Mouse (Mus musculus): ENCODE results near the gene Vasp.
A peak's percentile ranks its signal among the peaks of the same experiment; 100 is the strongest.

The Vasp gene

GRCm38 (mm10) chr7:19236411-19236810, 35.2 kb downstream of the Vasp start:
- no peak for DNase-seq (ENCODE audit: low spot score)

DNA sequence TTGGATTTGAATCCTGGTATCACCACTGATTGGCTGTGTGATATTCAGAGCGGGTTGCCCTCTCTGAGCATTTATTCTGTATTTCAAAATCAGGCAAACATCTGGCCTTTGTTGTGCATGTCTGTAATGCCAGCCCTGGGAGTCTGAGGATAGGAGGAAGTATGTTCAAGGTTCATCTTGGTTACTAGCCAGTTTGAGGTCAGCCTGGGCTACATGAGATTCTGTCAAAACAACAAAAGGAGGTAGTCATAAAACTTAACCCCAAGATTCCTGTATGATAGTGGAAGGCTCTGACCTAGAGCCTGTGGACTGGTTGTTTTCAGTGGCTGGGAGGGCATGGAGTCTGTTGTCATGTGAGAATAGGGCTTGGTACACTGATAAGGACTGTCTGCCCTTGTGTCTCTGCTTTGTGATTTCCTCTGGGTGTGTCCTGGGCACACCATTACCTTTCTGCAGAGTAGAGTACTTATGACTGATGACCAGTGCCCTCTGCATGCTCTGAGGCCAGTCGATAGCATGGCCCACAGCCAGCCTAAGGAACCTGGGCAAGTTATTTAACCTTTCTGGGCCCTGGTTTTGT, 36.4 kb downstream of the Vasp start:
- no peak for DNase-seq (ENCODE audit: low spot score)

- DNase-seq (ENCODE audit: low spot score): no peak
Measured at GRCm38 (mm10) chr7:19234652-19235051, 37.0 kb downstream of the Vasp start.

GRCm38 (mm10) chr7:19231849-19232248, 39.8 kb downstream of the Vasp start:
- DNase-seq (ENCODE audit: low spot score): no peak

GRCm38 (mm10) chr7:19230899-19231298, 40.7 kb downstream of the Vasp start:
- DNase-seq (ENCODE audit: low spot score): no peak

GRCm38 (mm10) chr7:19230041-19230580, 41.5 kb downstream of the Vasp start:
- DNase-seq (ENCODE audit: low spot score): no peak

- DNase-seq (ENCODE audit: low spot score): no peak
Measured at GRCm38 (mm10) chr7:19229404-19229803, 42.2 kb downstream of the Vasp start.

- no peak for DNase-seq (ENCODE audit: low spot score)
Measured at GRCm38 (mm10) chr7:19228793-19229148, 42.8 kb downstream of the Vasp start.

DNA sequence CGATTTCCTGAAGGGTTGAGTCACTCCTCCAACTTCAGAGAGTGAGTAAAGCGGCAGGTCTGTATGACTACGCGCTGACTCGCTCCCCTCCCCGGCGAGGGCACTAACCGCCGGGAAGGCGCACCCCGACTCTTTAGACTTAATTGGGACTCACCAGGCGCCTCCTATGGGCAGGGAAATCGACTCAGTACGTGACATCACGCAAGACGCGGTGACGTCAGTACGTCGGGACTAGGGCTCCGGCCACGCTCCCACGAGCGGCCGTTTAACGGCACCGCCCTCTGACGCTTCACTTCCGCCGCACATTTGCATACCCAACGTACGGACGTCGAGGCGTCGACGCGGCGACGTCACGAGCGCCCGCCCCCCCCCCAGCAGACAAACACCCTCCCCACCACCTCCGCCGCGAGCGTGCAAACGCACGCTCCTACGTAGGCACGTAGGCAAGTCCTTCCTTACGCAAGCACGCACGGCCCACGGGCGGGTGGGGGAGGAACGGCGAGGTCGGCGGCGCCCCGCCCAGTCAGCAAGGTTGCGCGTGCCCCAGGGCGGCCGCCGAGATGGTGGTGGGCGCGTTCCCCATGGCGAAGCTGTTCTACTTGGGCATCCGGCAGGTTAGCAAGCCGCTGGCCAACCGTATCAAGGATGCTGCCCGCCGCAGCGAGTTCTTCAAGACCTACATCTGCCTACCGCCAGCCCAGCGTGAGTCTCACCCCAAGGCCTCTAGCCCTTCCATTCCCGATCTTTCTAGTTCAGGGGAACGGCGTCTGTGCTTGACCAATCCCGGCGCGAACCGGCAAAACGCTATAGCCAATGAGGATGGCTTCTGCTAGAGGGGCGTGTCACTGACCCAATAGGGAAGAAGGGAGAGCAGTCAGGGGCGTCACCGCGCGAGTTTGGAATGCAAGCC, 43.5 kb downstream of the Vasp start, which contains the start of gene Opa3:
Opa3 (plus strand) TSS at position 452 of the 910 bp plus-strand sequence.
- DNase-seq (ENCODE audit: low spot score): peak; percentile 100

- peak; percentile 55 for DNase-seq (ENCODE audit: low spot score)
Measured at GRCm38 (mm10) chr7:19226817-19227797, 44.5 kb downstream of the Vasp start.

DNA sequence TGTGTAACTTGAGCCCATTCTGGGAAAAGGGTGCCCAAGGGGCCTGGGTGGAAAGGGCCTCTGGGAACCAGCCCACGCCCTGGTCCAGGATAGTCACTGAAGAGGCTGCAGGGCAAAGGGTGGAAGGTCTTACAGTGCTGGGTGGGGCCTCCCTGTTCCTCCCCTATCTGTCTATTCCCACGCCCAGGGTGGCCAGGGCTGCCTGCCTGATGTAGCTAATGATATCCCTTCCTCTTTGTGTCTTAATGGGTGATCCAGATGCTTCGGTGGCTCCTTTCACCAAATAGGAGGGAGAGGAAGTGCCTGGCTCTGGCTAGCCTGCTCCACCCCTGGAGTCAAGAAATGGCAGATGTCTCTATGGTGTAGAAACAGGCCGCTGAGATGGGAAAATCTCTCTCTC, 46.7 kb downstream of the Vasp start:
- DNase-seq (ENCODE audit: low spot score): no peak

- no peak for DNase-seq (ENCODE audit: low spot score)
Measured at GRCm38 (mm10) chr7:19222875-19223274, 48.7 kb downstream of the Vasp start.

DNA sequence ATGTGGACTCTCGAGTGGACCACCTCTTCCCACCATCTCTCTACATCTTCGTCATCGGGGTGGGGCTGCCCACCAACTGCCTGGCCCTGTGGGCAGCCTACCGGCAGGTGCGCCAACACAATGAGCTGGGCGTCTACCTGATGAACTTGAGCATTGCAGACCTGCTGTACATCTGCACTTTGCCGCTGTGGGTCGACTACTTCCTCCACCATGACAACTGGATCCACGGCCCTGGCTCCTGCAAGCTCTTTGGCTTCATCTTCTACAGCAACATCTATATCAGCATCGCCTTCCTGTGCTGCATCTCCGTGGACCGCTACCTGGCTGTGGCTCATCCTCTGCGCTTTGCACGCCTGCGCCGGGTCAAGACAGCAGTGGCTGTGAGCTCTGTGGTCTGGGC, 49.4 kb downstream of the Vasp start:
- no peak for DNase-seq (ENCODE audit: low spot score)

GRCm38 (mm10) chr7:19220061-19220460, 51.6 kb downstream of the Vasp start:
- no peak for DNase-seq (ENCODE audit: low spot score)

GRCm38 (mm10) chr7:19217944-19218343, 53.7 kb downstream of the Vasp start:
- no peak for DNase-seq (ENCODE audit: low spot score)

DNA sequence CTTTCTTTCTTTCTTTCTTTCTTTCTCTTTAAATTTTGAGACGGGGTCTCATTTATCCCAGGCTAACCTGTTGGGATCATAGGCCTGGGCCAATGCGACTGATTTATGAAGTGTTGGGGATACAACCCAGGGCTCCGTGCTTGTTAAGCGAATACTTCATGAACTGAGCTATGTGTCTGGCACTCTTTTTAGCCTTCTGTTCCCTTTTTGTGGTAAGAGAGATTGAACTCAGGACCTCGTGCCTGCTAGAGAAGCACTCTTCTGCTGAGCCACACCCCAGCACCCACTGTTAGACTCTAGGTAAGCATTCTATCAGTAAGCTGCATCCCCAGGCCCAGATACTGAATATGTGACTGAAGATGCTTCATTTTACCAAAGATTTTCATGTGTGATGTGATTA, 54.1 kb downstream of the Vasp start:
- DNase-seq (ENCODE audit: low spot score): no peak

- DNase-seq (ENCODE audit: low spot score): no peak
Measured at GRCm38 (mm10) chr7:19214940-19215339, 56.7 kb downstream of the Vasp start.

DNA sequence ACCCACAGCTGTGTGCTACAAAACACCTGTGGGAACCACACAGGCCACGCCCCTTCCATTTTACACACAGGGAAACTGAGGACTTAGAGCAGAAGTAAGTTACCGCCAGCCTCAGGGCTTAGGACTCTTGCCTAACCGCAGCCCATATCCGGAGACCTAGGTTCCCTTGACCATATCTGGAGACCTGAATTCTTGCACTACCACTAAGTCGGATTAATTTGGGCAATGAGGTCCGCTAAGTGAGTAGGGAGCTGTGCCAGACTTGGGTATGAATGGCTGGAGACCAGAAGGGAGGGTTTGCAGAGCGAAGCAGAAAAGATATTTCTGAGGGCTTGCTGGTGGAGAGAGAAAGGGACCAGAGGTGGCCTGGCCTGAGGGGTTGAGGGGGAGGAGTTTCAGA, 57.2 kb downstream of the Vasp start:
- DNase-seq (ENCODE audit: low spot score): no peak

DNA sequence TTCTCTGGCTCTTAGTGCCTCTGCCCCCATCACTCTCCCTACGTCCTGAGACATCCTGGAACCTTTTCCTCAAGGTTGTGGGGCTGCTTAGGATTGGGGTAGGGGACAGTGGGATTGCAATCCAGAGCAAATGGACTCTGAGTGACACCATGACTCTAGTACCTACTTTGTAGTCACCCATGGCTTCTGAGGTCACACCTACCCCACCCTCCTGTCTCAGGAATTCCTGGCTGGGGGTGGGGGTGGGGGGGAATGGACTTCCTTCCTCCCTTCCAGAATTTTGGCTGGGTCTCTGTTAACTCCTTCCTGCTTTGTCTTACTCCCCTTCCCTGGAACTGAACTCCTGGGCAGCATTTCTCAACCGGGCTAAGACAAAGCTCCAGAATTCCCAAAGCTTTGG, 58.2 kb downstream of the Vasp start:
- DNase-seq (ENCODE audit: low spot score): no peak

GRCm38 (mm10) chr7:19211996-19212755, 59.4 kb downstream of the Vasp start, which contains the start of gene Gpr4:
Gene Gpr4 (plus strand): TSS chr7:19212538.
- DNase-seq (ENCODE audit: low spot score): no peak

DNA sequence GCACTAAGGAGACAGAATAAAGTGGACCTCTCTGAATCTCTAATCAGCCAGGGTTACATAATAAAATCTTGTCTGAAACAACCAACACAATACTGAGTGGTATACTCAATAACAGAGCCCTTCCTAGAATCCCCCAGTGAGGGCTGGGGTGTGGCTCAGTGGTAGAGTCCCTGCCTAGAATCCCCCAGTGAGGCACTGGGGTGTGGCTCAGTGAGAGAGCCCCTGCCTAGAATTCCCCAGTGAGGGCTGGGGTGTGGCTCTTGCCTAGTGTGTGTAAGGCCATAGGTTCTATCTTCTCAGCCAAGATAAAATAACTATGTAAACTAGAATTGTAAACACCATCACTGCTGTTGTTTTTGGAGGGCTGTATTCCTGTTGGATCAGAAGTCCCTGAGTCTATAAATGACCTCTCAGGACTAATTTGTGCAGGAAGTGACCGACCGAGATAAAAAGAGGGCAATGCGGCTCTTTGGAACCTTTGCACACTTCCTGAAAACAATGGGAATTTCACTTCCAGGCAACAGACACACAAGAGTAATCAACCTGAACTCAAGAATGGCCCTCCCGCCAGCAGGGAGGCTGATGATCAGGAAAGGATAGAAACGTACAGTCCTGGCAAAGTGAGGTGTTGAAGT, 60.5 kb downstream of the Vasp start:
- no peak for DNase-seq (ENCODE audit: low spot score)
